Mouse (Mus musculus): ENCODE results near the gene Usp3.

DNA sequence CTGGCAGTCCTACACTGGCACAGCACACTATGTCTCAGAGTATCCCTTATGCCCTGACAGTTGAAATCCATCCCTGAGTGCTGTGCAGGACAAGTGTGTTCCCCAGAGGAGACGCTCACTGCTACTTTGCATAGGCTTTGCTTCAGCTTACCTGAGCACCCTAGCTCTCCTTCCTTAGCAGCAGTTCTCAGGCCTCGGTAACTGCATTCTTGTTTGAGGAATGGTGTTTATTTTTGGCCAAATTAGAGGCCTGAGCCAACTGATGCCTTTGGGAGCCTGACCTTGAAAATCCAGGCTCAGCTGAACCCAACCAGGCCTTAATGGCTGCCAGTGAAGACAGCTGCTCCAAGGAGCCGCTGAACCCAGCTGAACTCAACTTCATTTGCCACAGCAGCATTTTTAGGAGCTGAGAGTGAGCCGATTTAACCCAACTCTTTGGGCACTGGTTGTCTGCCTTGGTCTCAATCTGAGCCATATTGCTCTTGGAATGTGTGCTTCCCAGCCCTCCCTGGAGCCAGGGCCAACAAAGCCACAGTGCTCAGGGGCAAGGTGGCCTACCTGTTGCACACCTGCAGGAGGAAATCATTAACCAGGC is 79.2 kb downstream of the Usp3 start:
- TF ChIP-seq POLR2A (IDR thresholded peaks at IDR 0.05; ENCODE audit: insufficient read length, low read depth) (no peak), TCF12 (IDR thresholded peaks at IDR 0.05; ENCODE audit: insufficient read depth, poor library complexity, severe bottlenecking) (no peak), MAX (IDR thresholded peaks at IDR 0.05; ENCODE audit: low read depth) (no peak), USF1 (IDR thresholded peaks at IDR 0.05; ENCODE audit: low read depth) (no peak), POLR2AphosphoS2 (IDR thresholded peaks at IDR 0.05; ENCODE audit: insufficient read length, low read depth) (no peak), SRF (IDR thresholded peaks at IDR 0.05; ENCODE audit: control insufficient read depth, insufficient read length, low read depth) (no peak), MYOG (IDR thresholded peaks at IDR 0.05; ENCODE audit: control insufficient read depth in 1 of 3, insufficient read depth in 1 of 3, insufficient read length in 2 of 3, low read depth in 2 of 3) (peak in 2 of 3 experiments; percentile 49 to 69), E2F4 (IDR thresholded peaks at IDR 0.05; ENCODE audit: insufficient read depth) (no peak), REST (IDR thresholded peaks at IDR 0.05; ENCODE audit: insufficient read depth, insufficient read length) (no peak), CEBPB (IDR thresholded peaks at IDR 0.05; ENCODE audit: insufficient read depth, poor library complexity, severe bottlenecking) (no peak), TCF3 (IDR thresholded peaks at IDR 0.05; ENCODE audit: insufficient read length, low read depth) (no peak)

All from myocyte (in vitro differentiated cells).